Mouse (Mus musculus): ENCODE results near the gene Ezh1. TPM values are rescaled to one million over a fixed set of nuclear protein-coding genes. Genes with fewer than 3 reads are reported as not detected.
"Not testable (repeated sequence)": the region's sequence is repeated elsewhere in the genome, so short reads cannot be mapped to it uniquely, and the experiment has no call there.

Gene Ezh1
- total RNA-seq, 2 experiments from 2014 or later, result 65.9 to 77.2 TPM

GRCm38 (mm10) chr11:101167211-101167962, 58.9 kb downstream of the Ezh1 start:
- no peak for DNase-seq

GRCm38 (mm10) chr11:101166357-101166756, 59.9 kb downstream of the Ezh1 start:
- DNase-seq, result no peak

GRCm38 (mm10) chr11:101164677-101165580, 61.3 kb downstream of the Ezh1 start:
- no peak for DNase-seq

- DNase-seq, result no peak
Measured at GRCm38 (mm10) chr11:101164351-101164665, 62.0 kb downstream of the Ezh1 start.

- DNase-seq, result no peak
Measured at GRCm38 (mm10) chr11:101163476-101164350, 62.5 kb downstream of the Ezh1 start.

- DNase-seq, result no peak
Measured at GRCm38 (mm10) chr11:101162772-101163171, 63.5 kb downstream of the Ezh1 start.

- DNase-seq, result no peak
Measured at GRCm38 (mm10) chr11:101162301-101162700, 64.0 kb downstream of the Ezh1 start.

- DNase-seq, result no peak
Measured at GRCm38 (mm10) chr11:101161551-101161950, 64.7 kb downstream of the Ezh1 start.

- not testable (repeated sequence) for DNase-seq
Measured at GRCm38 (mm10) chr11:101160981-101161505, 65.2 kb downstream of the Ezh1 start.

- not testable (repeated sequence) for DNase-seq
Measured at GRCm38 (mm10) chr11:101160151-101160550, 66.1 kb downstream of the Ezh1 start.

GRCm38 (mm10) chr11:101155728-101156371, 70.4 kb downstream of the Ezh1 start, which contains the start of gene Tubg2:
Gene Tubg2 (plus strand): TSS chr11:101155907.
- peak; percentile 74 to 81 for DNase-seq

GRCm38 (mm10) chr11:101155151-101155550, 71.1 kb downstream of the Ezh1 start:
- DNase-seq, result no peak

- no peak for DNase-seq
Measured at GRCm38 (mm10) chr11:101154648-101155047, 71.6 kb downstream of the Ezh1 start.

- no peak for DNase-seq
Measured at GRCm38 (mm10) chr11:101152825-101153224, 73.4 kb downstream of the Ezh1 start.

GRCm38 (mm10) chr11:101151063-101151462, 75.2 kb downstream of the Ezh1 start:
- DNase-seq, result no peak

GRCm38 (mm10) chr11:101149178-101150105, 76.8 kb downstream of the Ezh1 start:
- DNase-seq, result no peak

- no peak for DNase-seq
Measured at GRCm38 (mm10) chr11:101148751-101149150, 77.5 kb downstream of the Ezh1 start.

- DNase-seq, result no peak
Measured at GRCm38 (mm10) chr11:101146377-101146776, 79.9 kb downstream of the Ezh1 start.

- DNase-seq, result peak in 1 of 2 experiments; percentile 38
Measured at GRCm38 (mm10) chr11:101143338-101144225, 82.7 kb downstream of the Ezh1 start.

All from layer of hippocampus, postnatal 36 days (tissue).